Mouse (Mus musculus): ENCODE data around the gene Hist1h1d. TPM values are rescaled to one million over a fixed set of nuclear protein-coding genes. Genes with fewer than 3 reads are reported as not detected.
A peak's percentile ranks its signal among the peaks of the same experiment; 100 is the strongest.
"Not testable (repeated sequence)": the region's sequence is repeated elsewhere in the genome, so short reads cannot be mapped to it uniquely, and the experiment has no call there.

The Hist1h1d gene
- polyA plus RNA-seq, 1 experiment, result 0.24 TPM

GRCm38 (mm10) chr13:23535137-23536075, 17.7 kb upstream of the Hist1h1d start, which contains the start of gene Hist1h3g:
Hist1h3g (plus strand) TSS chr13:23535422.
- not testable (repeated sequence) for H3K4me1 ChIP-seq (ENCODE audit: control insufficient read depth, insufficient read depth, insufficient read length, low read length)
- H3K27ac ChIP-seq (replicated peaks; ENCODE audit: low read depth, low read length), result 0 out of 2 replicates have a peak within 1 kb of the TSS, but pooled peaks have one; percentile 2
- H3K4me3 ChIP-seq (ENCODE audit: insufficient read depth, low read depth, low read length), result peak within 1 kb of the TSS; percentile 57

- Histone ChIP-seq H3K4me1 (ENCODE audit: control insufficient read depth, insufficient read depth, insufficient read length, low read length) (peaks cover 8% of the 10 kb centered on the region), H3K4me3 (ENCODE audit: insufficient read depth, low read depth, low read length) (no peak overlapping the region), H3K27ac (replicated peaks; ENCODE audit: low read depth, low read length) (no peak overlapping the region)
Observed at GRCm38 (mm10) chr13:23536076-23536822, 16.8 kb upstream of the Hist1h1d start.

- H3K27ac ChIP-seq (replicated peaks; ENCODE audit: low read depth, low read length), result no peak overlapping the region
- peaks cover 8% of the 10 kb centered on the region for H3K4me1 ChIP-seq (ENCODE audit: control insufficient read depth, insufficient read depth, insufficient read length, low read length)
- no peak overlapping the region for H3K4me3 ChIP-seq (ENCODE audit: insufficient read depth, low read depth, low read length)
Observed at GRCm38 (mm10) chr13:23537006-23537710, 15.9 kb upstream of the Hist1h1d start.

- H3K27ac ChIP-seq (replicated peaks; ENCODE audit: low read depth, low read length), result no peak overlapping the region
- 0 out of 2 replicates have a peak, but pooled peaks cover 2% of the 10 kb centered on the region for H3K4me1 ChIP-seq (ENCODE audit: control insufficient read depth, insufficient read depth, insufficient read length, low read length)
- H3K4me3 ChIP-seq (ENCODE audit: insufficient read depth, low read depth, low read length), result no peak overlapping the region
Observed at GRCm38 (mm10) chr13:23538249-23538648, 14.8 kb upstream of the Hist1h1d start.

- not testable (repeated sequence) for H3K4me1 ChIP-seq (ENCODE audit: control insufficient read depth, insufficient read depth, insufficient read length, low read length); H3K4me3 ChIP-seq (ENCODE audit: insufficient read depth, low read depth, low read length); H3K27ac ChIP-seq (replicated peaks; ENCODE audit: low read depth, low read length)
Observed at GRCm38 (mm10) chr13:23539821-23540220, 13.2 kb upstream of the Hist1h1d start.

GRCm38 (mm10) chr13:23541497-23541896, 11.6 kb upstream of the Hist1h1d start:
- no peaks in the 10 kb centered on the region for H3K4me1 ChIP-seq (ENCODE audit: control insufficient read depth, insufficient read depth, insufficient read length, low read length)
- H3K4me3 ChIP-seq (ENCODE audit: insufficient read depth, low read depth, low read length), result no peak overlapping the region
- H3K27ac ChIP-seq (replicated peaks; ENCODE audit: low read depth, low read length), result no peak overlapping the region

- H3K4me3 ChIP-seq (ENCODE audit: insufficient read depth, low read depth, low read length), result peak overlapping the region; percentile 74
- not testable (repeated sequence) for H3K27ac ChIP-seq (replicated peaks; ENCODE audit: low read depth, low read length); H3K4me1 ChIP-seq (ENCODE audit: control insufficient read depth, insufficient read depth, insufficient read length, low read length)
Observed at GRCm38 (mm10) chr13:23542225-23542980, 10.7 kb upstream of the Hist1h1d start.

- not testable (repeated sequence) for H3K4me1 ChIP-seq (ENCODE audit: control insufficient read depth, insufficient read depth, insufficient read length, low read length)
- H3K4me3 ChIP-seq (ENCODE audit: insufficient read depth, low read depth, low read length), result peak within 1 kb of the TSS; percentile 74
- H3K27ac ChIP-seq (replicated peaks; ENCODE audit: low read depth, low read length), result 0 out of 2 replicates have a peak within 1 kb of the TSS, but pooled peaks have one; percentile 40
Observed at GRCm38 (mm10) chr13:23542999-23543607, 10.0 kb upstream of the Hist1h1d start, which contains the start of gene Hist1h2bh. Hist1h2bh (minus strand) TSS chr13:23543392.

GRCm38 (mm10) chr13:23543965-23544786, 8.9 kb upstream of the Hist1h1d start, which contains the start of gene Hist1h3f:
Hist1h3f (plus strand) TSS chr13:23544052.
- no peaks in the 10 kb centered on the region for H3K4me1 ChIP-seq (ENCODE audit: control insufficient read depth, insufficient read depth, insufficient read length, low read length)
- 0 out of 2 replicates have a peak within 1 kb of the TSS, but pooled peaks have one; percentile 40 for H3K27ac ChIP-seq (replicated peaks; ENCODE audit: low read depth, low read length)
- H3K4me3 ChIP-seq (ENCODE audit: insufficient read depth, low read depth, low read length), result peak within 1 kb of the TSS; percentile 84

- H3K4me1 ChIP-seq (ENCODE audit: control insufficient read depth, insufficient read depth, insufficient read length, low read length); H3K27ac ChIP-seq (replicated peaks; ENCODE audit: low read depth, low read length): not testable (repeated sequence)
- H3K4me3 ChIP-seq (ENCODE audit: insufficient read depth, low read depth, low read length), result peak overlapping the region; percentile 84
Observed at GRCm38 (mm10) chr13:23544787-23545120, 8.3 kb upstream of the Hist1h1d start.

- no peak overlapping the region for H3K27ac ChIP-seq (replicated peaks; ENCODE audit: low read depth, low read length)
- H3K4me1 ChIP-seq (ENCODE audit: control insufficient read depth, insufficient read depth, insufficient read length, low read length), result no peaks in the 10 kb centered on the region
- H3K4me3 ChIP-seq (ENCODE audit: insufficient read depth, low read depth, low read length), result no peak overlapping the region
Observed at GRCm38 (mm10) chr13:23546694-23547093, 6.4 kb upstream of the Hist1h1d start.

GRCm38 (mm10) chr13:23550761-23551145, 2.3 kb upstream of the Hist1h1d start:
- H3K4me3 ChIP-seq (ENCODE audit: insufficient read depth, low read depth, low read length), result peak overlapping the region; percentile 50; the same call in 1 of the 2 replicates
- no peaks in the 10 kb centered on the region for H3K4me1 ChIP-seq (ENCODE audit: control insufficient read depth, insufficient read depth, insufficient read length, low read length)
- no peak overlapping the region for H3K27ac ChIP-seq (replicated peaks; ENCODE audit: low read depth, low read length)

GRCm38 (mm10) chr13:23551146-23551834, 1.8 kb upstream of the Hist1h1d start, which contains the start of gene Hist1h4f:
Hist1h4f (minus strand) TSS chr13:23551648.
- H3K4me3 ChIP-seq (ENCODE audit: insufficient read depth, low read depth, low read length), result peak within 1 kb of the TSS; percentile 50
- not testable (repeated sequence) for H3K4me1 ChIP-seq (ENCODE audit: control insufficient read depth, insufficient read depth, insufficient read length, low read length)
- H3K27ac ChIP-seq (replicated peaks; ENCODE audit: low read depth, low read length), result 0 out of 2 replicates have a peak within 1 kb of the TSS, but pooled peaks have one; percentile 5
